Mouse (Mus musculus): ENCODE data around the gene Hist1h4i.

GRCm38 (mm10) chr13:22037415-22037814 is 3.7 kb downstream of the Hist1h4i start:
- TF ChIP-seq EP300 (IDR thresholded peaks at IDR 0.05; ENCODE audit: low read depth in 1 of 2, low read length in 2 of 2) (no peak), MXI1 (IDR thresholded peaks at IDR 0.05; ENCODE audit: low read depth, low read length) (no peak), KAT2A (conservative IDR thresholded peaks at IDR 0.05; ENCODE audit: low read depth, low read length) (no peak), MAFK (IDR thresholded peaks at IDR 0.05; ENCODE audit: borderline replicate concordance, low read depth, low read length) (no peak), USF1 (IDR thresholded peaks at IDR 0.05; ENCODE audit: low read depth, low read length) (no peak), TCF12 (IDR thresholded peaks at IDR 0.05; ENCODE audit: low read depth, low read length) (no peak), CHD2 (IDR thresholded peaks at IDR 0.05; ENCODE audit: low read length) (no peak), ETS1 (IDR thresholded peaks at IDR 0.05; ENCODE audit: low read depth, low read length) (no peak), POLR2A (IDR thresholded peaks at IDR 0.05; ENCODE audit: control insufficient read depth in 1 of 2, insufficient read depth in 1 of 2, low read depth in 1 of 2, low read length in 2 of 2, poor library complexity in 1 of 2) (no peak)

Measured in MEL (cell line).